Mouse (Mus musculus): ENCODE results near the gene Emb. TPM values are rescaled to one million over a fixed set of nuclear protein-coding genes. Genes with fewer than 3 reads are reported as not detected.

The Emb gene
- polyA plus RNA-seq, 2 experiments: 11.9 to 18.4 TPM

- ATAC-seq (ENCODE audit: low FRiP score, low read depth) (no peak), DNase-seq (ENCODE audit: low spot score) (no peak)
- Histone ChIP-seq H3K36me3 (ENCODE audit: control insufficient read depth, insufficient read depth, low read length) (no peaks in the 10 kb centered on the region), H3K27ac (replicated peaks; ENCODE audit: low read depth, low read length) (no peak overlapping the region), H3K27me3 (ENCODE audit: control insufficient read depth, insufficient read depth, low read length) (no peaks in the 10 kb centered on the region), H3K4me3 (replicated peaks; ENCODE audit: low read length) (no peak overlapping the region), H3K9me3 (ENCODE audit: control insufficient read depth, low read length) (no peaks in the 10 kb centered on the region), H3K9ac (ENCODE audit: low read depth, low read length, severe bottlenecking) (no peak overlapping the region), H3K4me2 (replicated peaks; ENCODE audit: low read depth, low read length, severe bottlenecking) (no peak overlapping the region), H3K4me1 (ENCODE audit: control insufficient read depth, insufficient read depth, low read length) (no peaks in the 10 kb centered on the region)
- TF ChIP-seq POLR2A (IDR thresholded peaks at IDR 0.05; ENCODE audit: borderline replicate concordance, extremely low read depth, insufficient read depth, insufficient read length): no peak
- WGBS: 86% methylated on average over 6 of the region's 6 CpGs
These were observed 79.1 kb downstream of the Emb start for GRCm38 (mm10) chr13:117287400-117287799.

GRCm38 (mm10) chr13:117289494-117290270, 81.3 kb downstream of the Emb start:
- H3K4me3 ChIP-seq (replicated peaks; ENCODE audit: low read length): no peak overlapping the region
- TF ChIP-seq POLR2A (IDR thresholded peaks at IDR 0.05; ENCODE audit: borderline replicate concordance, extremely low read depth, insufficient read depth, insufficient read length): no peak
- WGBS: 33% methylated on average over 17 of the region's 17 CpGs
- 0 out of 2 replicates have a peak overlapping the region, but pooled peaks have one; percentile 25 for H3K9ac ChIP-seq (ENCODE audit: low read depth, low read length, severe bottlenecking)
- no peaks in the 10 kb centered on the region for H3K4me1 ChIP-seq (ENCODE audit: control insufficient read depth, insufficient read depth, low read length)
- peak overlapping the region; percentile 27 for H3K4me2 ChIP-seq (replicated peaks; ENCODE audit: low read depth, low read length, severe bottlenecking)
- DNase-seq (ENCODE audit: low spot score): peak; percentile 78
- no peak overlapping the region for H3K27ac ChIP-seq (replicated peaks; ENCODE audit: low read depth, low read length)
- no peaks in the 10 kb centered on the region for H3K36me3 ChIP-seq (ENCODE audit: control insufficient read depth, insufficient read depth, low read length)
- no peaks in the 10 kb centered on the region for H3K27me3 ChIP-seq (ENCODE audit: control insufficient read depth, insufficient read depth, low read length)
- H3K9me3 ChIP-seq (ENCODE audit: control insufficient read depth, low read length): no peaks in the 10 kb centered on the region
- ATAC-seq (ENCODE audit: low FRiP score, low read depth): peak; percentile 67

GRCm38 (mm10) chr13:117311446-117312225, 103.3 kb downstream of the Emb start:
- ATAC-seq (ENCODE audit: low FRiP score, low read depth): peak; percentile 76

More at GRCm38 (mm10) chr13:117311446-117312225, 103.3 kb downstream of the Emb start:
- Histone ChIP-seq H3K4me2 (replicated peaks; ENCODE audit: low read depth, low read length, severe bottlenecking) (no peak overlapping the region; the same call in 1 of the 2 replicates), H3K4me3 (replicated peaks; ENCODE audit: low read length) (no peak overlapping the region), H3K27ac (replicated peaks; ENCODE audit: low read depth, low read length) (no peak overlapping the region), H3K36me3 (ENCODE audit: control insufficient read depth, insufficient read depth, low read length) (no peaks in the 10 kb centered on the region), H3K27me3 (ENCODE audit: control insufficient read depth, insufficient read depth, low read length) (no peaks in the 10 kb centered on the region), H3K4me1 (ENCODE audit: control insufficient read depth, insufficient read depth, low read length) (no peaks in the 10 kb centered on the region), H3K9me3 (ENCODE audit: control insufficient read depth, low read length) (no peaks in the 10 kb centered on the region), H3K9ac (ENCODE audit: low read depth, low read length, severe bottlenecking) (no peak overlapping the region)
- peak; percentile 61 for DNase-seq (ENCODE audit: low spot score)
- TF ChIP-seq POLR2A (IDR thresholded peaks at IDR 0.05; ENCODE audit: borderline replicate concordance, extremely low read depth, insufficient read depth, insufficient read length): no peak
- WGBS: 33% methylated on average over 24 of the region's 24 CpGs

Other genes starting within 250 kb of the Emb start
- gene Parp8, start 183.0 kb upstream of the Emb start, polyA plus RNA-seq (2012; rRNA removed): 37.7 and 37.8 TPM in 2 replicates
- gene Parp8, start 183.0 kb upstream of the Emb start, polyA plus RNA-seq (2014; fragmentation: Nextera tagmentation; extraction: Ambion mirVana): 20.0 and 21.7 TPM in 2 replicates
- 0.20 and 0.26 TPM in 2 replicates for gene Gm17509, start 12.5 kb downstream of the Emb start, polyA plus RNA-seq (2012; rRNA removed)
- 0.08 and 0.15 TPM in 2 replicates for gene Gm17509, start 12.5 kb downstream of the Emb start, polyA plus RNA-seq (2014; fragmentation: Nextera tagmentation; extraction: Ambion mirVana)